Mouse (Mus musculus) embryonic fibroblast, embryonic 13.5 days (primary cell): ENCODE results near the gene Lamc2. TPM values are rescaled to one million over a fixed set of nuclear protein-coding genes. Genes with fewer than 3 reads are reported as not detected.

Experiments
- H3K27ac ChIP-seq: 2 replicates; pipeline ENCODE4 v1.5.1; 2012; ENCODE audit warnings: low read length, control low read depth, inconsistent platforms; ENCODE audit not compliant: insufficient read depth
- H3K4me1 ChIP-seq: 2 replicates; pipeline ENCODE4 v1.6.1; 2011; ENCODE audit warnings: low read length; ENCODE audit not compliant: control insufficient read depth, insufficient read depth
- H3K4me3 ChIP-seq: 2 replicates; pipeline ENCODE4 v1.5.1; 2011; ENCODE audit warnings: mild to moderate bottlenecking, control low read depth, low read length; ENCODE audit not compliant: insufficient read depth
- CTCF ChIP-seq: IDR thresholded peaks from 2 replicates; pipeline ENCODE4 v1.5.1; 2011; ENCODE audit warnings: mild to moderate bottlenecking, control low read depth, low read length, moderate library complexity, borderline replicate concordance; ENCODE audit not compliant: insufficient read depth
- POLR2A ChIP-seq: IDR thresholded peaks from 2 replicates; pipeline ENCODE4 v1.6.1; 2011; ENCODE audit warnings: low read depth, mild to moderate bottlenecking, control low read depth, low read length, moderate library complexity
- polyA plus RNA-seq: library from polyadenylated mRNA; stranded (reverse); fragments of >200 nt; gene quantifications from 2 replicates; pipeline ENCODE4 v1.2.4, GENCODE M21; 2011; ENCODE audit warnings: low read depth; ENCODE audit not compliant: missing spikeins, insufficient read length

Lamc2 gene
- 3.3 and 7.9 TPM in 2 replicates for polyA plus RNA-seq

DNA sequence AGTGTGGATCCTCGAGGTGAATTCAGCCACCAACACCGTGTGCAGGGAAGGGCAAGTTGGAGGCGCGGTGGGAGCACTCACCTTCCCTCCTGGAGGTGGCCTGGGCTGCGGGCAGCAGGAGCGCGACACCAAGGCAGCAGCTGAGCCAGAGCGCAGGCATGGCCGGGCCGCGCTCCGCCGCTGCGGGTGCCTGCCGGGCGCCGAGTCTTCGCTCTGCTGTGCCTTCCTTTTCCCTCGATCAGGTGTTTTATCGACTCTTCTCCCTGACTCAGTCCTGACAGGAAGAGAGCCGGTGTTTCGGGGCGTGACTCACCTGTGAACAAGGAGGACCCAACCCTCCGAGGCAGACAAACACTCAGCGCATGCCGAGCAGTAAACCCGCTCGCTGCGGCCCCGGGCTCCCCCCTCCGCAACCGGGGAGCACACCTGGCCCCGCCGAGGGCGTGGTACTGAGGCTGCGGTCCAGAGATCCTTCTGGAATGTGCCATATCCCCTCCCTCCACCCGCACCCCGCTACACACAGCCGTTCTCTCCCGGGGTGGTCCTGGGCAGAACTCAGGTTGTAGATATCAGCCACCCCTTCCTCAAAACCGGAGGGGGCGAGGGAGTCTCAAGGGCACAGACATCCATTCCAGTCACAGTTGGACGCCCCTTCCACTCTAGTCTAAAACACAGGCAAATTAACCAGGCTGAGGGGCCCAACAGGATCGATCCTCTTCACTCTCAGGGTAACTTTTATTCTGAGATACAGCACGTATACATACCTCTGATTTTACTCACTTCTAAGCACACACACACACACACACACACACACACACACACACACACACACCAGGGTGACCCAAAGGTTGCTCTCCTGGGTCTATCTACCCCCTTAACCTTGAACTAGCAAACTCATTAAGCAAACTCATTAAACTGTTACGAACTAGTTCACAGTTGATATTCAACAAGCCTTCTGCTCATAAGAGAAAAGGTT is at the start of gene Lamc2:
Gene Lamc2, minus strand, starts transcription at position 620 of the 976 bp plus-strand sequence.
- Histone ChIP-seq H3K4me1 (no peaks in the 10 kb centered on the region; the same call in 1 of the 2 replicates), H3K4me3 (peak within 1 kb of the TSS; percentile 5; the same call in 1 of the 2 replicates), H3K27ac (no peak within 1 kb of the TSS)
- TF ChIP-seq CTCF (no peak), POLR2A (no peak)

DNA sequence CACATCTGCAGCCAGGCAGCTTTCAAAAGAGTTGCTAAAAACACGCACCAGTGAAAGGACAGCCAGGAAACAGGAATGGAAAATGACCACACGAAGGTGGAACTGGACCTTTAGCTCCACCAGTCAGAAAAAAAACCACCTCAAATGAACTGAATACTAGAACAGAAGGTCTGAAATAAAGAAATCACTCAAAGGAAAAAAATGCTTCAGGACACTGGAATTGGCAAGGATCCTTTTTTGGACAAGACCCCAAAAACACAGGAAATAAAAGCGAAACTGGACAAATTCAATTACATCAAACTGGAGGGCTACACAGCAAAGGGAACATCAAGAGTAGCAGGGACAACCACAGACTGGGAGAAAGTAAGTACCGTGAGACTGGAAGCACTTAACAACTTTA is 49.3 kb upstream of the Lamc2 start:
- no peak overlapping the region for H3K4me3 ChIP-seq
- H3K27ac ChIP-seq: peak overlapping the region; percentile 41; the same call in 1 of the 2 replicates
- TF ChIP-seq POLR2A (no peak), CTCF (no peak)
- H3K4me1 ChIP-seq: no peaks in the 10 kb centered on the region

DNA sequence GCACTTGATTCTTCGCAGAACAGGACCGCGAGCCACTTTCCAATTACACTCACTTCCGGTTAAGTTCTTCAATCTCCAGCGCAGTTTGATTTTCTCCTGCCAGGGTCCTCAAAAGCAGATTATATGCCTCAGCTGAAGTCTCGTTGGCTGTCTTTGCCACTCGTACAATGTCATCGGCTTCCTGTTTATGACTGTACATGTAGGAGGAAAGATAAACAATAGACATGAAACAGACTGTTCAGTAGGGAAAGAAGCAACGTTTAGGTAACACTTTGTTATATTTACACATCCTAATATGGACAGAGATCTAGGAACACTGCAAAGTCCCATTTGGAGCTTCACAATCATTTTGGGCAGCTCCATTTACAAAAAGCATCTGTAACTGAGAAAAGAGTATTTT is 45.4 kb upstream of the Lamc2 start:
- Histone ChIP-seq H3K4me1 (no peaks in the 10 kb centered on the region), H3K27ac (no peak overlapping the region)

DNA sequence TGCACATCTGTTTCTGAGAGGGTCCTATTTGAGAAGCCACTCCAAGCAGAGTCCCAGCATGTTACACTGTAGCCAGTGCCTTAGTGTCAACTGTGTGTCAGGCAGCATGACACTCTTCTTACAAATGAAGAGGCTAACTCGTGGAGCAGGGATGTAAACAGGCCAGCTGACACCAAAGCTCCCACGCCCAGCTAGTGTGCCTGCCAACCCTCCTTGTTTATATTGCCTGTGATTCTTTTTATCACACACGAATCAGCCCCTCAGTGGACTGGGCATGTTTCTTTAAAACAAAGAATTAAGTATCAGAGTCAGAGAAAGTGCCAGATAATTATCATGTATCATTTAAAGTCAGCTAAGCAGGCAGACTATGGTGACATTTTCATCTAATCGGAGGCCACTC is 41.7 kb upstream of the Lamc2 start:
- Histone ChIP-seq H3K4me1 (no peaks in the 10 kb centered on the region), H3K27ac (no peak overlapping the region), H3K4me3 (no peak overlapping the region)
- no peak for TF ChIP-seq CTCF
- TF ChIP-seq POLR2A: no peak

More for the DNA sequence above, 45.4 kb upstream of the Lamc2 start:
- no peak for TF ChIP-seq POLR2A
- no peak for TF ChIP-seq CTCF
- H3K4me3 ChIP-seq: no peak overlapping the region

DNA sequence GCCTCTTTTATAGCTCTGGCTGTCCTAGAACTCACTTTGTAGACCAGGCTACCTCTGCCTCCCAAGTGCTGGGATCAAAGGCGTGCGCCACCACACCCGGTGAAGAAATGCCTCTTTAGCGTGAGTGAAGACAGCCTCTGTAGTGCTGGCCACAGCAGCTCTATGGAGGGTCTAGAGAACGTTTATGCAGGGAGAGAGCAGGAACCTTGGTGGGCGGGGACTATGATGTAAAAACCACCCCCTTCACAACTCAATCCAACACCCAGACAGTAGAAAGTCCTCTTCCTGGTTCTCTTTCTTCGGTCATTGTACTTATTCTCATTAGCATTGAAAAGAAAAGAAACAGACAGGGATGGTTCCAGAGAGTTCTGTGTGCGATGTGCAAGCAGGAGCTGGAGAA is 40.8 kb upstream of the Lamc2 start:
- no peak overlapping the region for H3K27ac ChIP-seq
- TF ChIP-seq CTCF (no peak), POLR2A (no peak)
- no peak overlapping the region for H3K4me3 ChIP-seq
- H3K4me1 ChIP-seq: no peaks in the 10 kb centered on the region

DNA sequence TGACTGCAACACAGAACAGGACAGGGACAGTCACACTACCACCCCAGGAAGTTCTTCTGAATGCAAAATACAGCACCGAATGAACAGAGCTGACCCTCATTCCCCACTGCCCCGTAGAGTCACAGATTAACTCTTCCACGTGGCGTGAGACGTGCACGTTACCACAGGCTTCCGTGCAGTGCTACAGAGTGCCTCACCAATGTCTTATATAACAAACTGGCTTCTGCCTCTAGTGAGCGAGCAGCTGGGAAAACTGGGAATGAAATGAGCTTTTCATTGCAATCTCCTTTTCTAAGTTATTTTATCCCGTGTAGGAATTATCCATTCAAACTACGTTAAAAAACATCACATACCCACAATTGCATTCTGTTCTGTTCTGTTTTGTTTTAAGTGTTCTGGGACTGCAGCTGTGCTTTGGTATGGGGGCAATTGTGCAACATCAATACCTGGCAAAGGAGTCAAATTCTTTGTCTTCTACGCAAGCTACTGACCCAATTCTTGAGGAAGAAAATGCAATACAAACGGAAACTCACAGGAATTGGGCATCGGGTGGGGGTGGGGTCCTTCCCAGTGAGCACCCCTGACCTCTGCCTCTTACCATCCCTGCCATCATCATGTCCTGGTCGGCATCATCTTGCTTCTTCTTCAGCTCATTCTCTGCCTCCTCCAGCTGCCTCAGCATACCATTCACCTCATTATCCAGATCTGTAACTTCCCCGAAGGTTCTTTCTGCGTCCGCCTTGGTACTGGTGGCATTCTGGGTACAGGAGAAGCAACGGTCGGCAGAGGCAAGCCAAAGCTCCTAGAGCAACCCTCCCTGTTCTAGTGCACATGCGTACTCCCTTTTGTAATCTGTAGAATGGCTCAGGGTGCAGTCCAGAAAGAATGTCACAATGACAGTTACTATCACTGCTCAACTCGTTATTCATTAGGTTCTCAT is 39.8 kb upstream of the Lamc2 start:
- Histone ChIP-seq H3K27ac (no peak overlapping the region), H3K4me3 (no peak overlapping the region), H3K4me1 (no peaks in the 10 kb centered on the region)
- TF ChIP-seq POLR2A (no peak), CTCF (no peak)

DNA sequence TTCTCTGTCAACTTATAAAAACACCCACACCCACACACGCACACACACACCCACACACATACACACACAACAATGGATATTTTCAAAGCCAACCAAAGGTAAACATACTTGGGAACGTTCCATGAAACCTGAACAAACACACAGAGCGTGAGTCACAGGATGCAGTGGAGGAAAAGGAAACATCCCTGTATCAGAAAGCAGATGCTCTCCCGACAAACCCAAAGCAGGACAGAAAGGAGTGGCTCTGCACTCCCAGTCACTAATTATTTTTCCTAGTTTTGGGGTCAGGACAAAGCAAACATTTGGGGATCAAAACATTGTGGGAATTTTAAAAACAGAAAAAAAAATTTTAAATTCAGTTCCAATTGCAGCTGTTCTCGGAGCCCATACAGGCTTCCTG is 38.1 kb upstream of the Lamc2 start:
- H3K4me1 ChIP-seq: no peaks in the 10 kb centered on the region
- TF ChIP-seq CTCF (no peak), POLR2A (no peak)
- no peak overlapping the region for H3K4me3 ChIP-seq
- no peak overlapping the region for H3K27ac ChIP-seq

DNA sequence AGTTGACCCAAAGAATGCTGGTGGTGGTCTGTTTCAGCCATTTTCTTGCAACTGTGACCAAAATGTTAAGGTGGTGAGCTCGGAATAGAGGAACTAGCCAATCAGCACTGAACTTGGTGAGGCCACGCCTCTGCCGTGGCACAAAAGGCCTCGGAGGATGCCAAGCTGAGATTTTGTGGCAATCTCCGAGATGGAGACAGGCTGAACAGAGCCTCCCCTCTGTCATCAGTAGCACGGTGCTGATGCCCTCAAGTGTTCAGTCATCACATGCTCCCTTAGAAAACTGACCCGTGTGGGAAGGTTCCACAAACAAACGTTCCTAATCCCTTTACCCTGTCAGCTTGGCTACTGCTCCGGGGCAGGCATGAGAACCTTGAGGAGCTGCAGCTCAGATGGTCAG is 33.1 kb upstream of the Lamc2 start:
- H3K4me3 ChIP-seq: no peak overlapping the region
- H3K27ac ChIP-seq: no peak overlapping the region
- TF ChIP-seq CTCF: no peak
- no peak for TF ChIP-seq POLR2A
- no peaks in the 10 kb centered on the region for H3K4me1 ChIP-seq

DNA sequence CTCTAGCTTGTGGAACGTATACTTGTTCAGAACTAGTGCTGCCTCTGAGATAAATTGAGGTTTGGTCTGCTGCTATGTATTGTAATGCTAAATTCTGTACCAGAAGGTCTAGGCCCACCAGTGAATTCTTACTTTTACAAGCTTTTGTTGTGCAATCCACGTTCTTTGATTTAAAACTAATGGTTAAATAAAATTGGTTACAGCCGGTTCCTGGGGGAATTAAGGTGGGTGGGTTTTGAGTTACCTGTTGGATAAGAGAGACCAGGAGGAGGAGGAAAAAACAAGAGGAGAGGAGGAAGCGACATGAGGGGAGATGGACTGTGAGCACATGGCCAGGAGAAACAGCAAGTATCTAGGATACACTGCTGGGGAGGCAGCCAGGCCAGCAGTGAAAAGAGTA is 30.3 kb upstream of the Lamc2 start:
- Histone ChIP-seq H3K4me3 (no peak overlapping the region), H3K4me1 (no peaks in the 10 kb centered on the region), H3K27ac (no peak overlapping the region)
- TF ChIP-seq POLR2A (no peak), CTCF (no peak)

DNA sequence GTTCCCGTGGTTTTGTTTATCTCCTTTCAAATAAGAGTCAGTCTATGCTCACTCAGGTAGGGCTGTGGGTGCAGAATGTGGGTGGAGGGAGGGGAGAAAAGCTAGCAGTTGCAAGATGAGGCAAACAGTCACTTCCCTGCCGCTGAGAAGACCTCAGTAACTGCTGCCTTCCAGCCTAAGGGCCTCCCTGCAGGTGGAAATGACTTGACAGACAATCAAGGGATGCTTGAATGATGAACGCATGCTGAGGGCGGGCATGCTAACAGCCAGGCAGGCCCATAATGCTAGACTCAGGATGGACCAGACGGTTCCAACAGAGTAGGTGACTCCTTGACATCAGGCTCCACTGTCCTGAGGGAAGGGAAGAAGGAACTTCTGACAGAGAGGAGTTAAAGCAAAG is 29.4 kb upstream of the Lamc2 start:
- no peak overlapping the region for H3K4me3 ChIP-seq
- no peak for TF ChIP-seq CTCF
- no peak for TF ChIP-seq POLR2A
- H3K4me1 ChIP-seq: no peaks in the 10 kb centered on the region
- H3K27ac ChIP-seq: no peak overlapping the region
